Mouse (Mus musculus) thymus, postnatal 36 days (tissue): ENCODE results near the gene Gm10801.
"Not testable (repeated sequence)": the region's sequence is repeated elsewhere in the genome, so short reads cannot be mapped to it uniquely, and the experiment has no call there.

Experiments used
- DNase-seq, 2 experiments: peaks; one replicate each; pipeline ENCODE4 v3.0.0; 2022; ENCODE audit warnings: mixed read lengths in 2 of 2

Gm10801 gene

DNA sequence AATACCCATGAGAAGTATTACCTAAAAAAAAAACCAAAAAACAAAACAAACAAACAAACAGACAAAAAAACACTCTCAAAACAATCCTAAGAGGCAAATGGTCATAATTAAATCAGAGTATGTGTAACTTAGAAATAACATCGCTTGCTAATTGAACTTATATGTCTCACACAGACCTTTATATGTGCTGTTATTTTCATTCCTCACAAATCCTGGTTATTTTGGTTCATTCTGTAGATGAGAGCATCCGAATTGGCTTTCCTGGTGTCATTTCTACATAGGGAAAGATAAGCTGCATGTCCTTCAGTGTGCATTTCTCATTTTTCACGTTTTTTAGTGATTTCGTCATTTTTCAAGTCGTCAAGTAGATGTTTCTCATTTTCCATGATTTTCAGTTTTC, at the start of gene Gm10801:
Gene Gm10801 (plus strand): TSS at position 301 of the 400 bp plus-strand sequence.
- not testable (repeated sequence) for DNase-seq

DNA sequence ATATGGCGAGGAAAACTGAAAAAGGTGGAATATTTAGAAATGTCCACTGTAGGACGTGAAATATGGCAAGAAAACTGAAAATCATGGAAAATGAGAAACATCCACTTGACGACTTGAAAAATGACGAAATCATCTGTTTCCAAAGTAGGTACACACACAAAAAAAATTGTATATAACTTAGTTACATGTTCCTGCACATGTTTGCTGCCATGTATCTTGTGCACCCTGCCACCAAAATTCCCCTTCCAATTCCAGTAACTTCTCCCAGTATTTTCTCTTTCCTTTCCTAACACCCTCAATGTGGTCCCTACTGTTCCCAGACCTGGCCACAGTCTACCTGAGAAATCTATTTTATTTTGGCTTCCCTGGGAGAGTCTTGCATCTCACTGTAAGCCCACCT, 5.2 kb downstream of the Gm10801 start, which contains the start of gene Gm10800:
Gene Gm10800 (minus strand): TSS at position 101 of the 400 bp plus-strand sequence.
- DNase-seq, result not testable (repeated sequence)

DNA sequence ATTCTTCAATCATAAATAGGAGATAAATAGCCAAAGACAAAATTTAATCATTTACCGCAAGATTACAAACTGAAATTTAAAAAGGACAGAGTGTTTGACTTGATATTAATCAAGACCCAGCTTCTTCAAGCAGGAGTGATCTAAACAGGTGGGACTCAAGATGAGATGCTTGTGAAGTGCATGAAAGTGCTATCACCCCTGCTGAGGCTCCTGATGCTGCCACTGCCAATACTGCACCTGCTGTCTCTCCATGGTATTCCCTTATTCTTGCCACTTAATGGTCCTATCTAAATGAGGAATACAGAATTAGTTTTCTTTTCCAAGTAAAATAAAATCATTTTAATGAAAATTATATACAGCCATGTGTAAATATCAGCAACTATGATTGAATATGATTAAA, 35.5 kb downstream of the Gm10801 start:
- DNase-seq, result no peak
